Mouse (Mus musculus) adrenal gland, adult 8-10 months (tissue): ENCODE results near the gene Gpr180. TPM values are rescaled to one million over a fixed set of nuclear protein-coding genes. Genes with fewer than 3 reads are reported as not detected.
"Not testable (repeated sequence)": the region's sequence is repeated elsewhere in the genome, so short reads cannot be mapped to it uniquely, and the experiment has no call there.

Source experiments
- DNase-seq: peaks from one replicate; pipeline ENCODE4 v3.0.0; 2022
- total RNA-seq, 4 experiments: library from RNA; stranded (reverse); gene quantifications; 2 replicates each; pipeline ENCODE4 v1.2.4; 2022

Gene Gpr180
- total RNA-seq, 4 experiments from 2014 or later: 29.0 to 32.3 (median 31.5) TPM

GRCm38 (mm10) chr14:118152294-118152651 is 15.3 kb downstream of the Gpr180 start:
- DNase-seq: no peak

GRCm38 (mm10) chr14:118156056-118156455 is 19.1 kb downstream of the Gpr180 start:
- DNase-seq: not testable (repeated sequence)

DNA sequence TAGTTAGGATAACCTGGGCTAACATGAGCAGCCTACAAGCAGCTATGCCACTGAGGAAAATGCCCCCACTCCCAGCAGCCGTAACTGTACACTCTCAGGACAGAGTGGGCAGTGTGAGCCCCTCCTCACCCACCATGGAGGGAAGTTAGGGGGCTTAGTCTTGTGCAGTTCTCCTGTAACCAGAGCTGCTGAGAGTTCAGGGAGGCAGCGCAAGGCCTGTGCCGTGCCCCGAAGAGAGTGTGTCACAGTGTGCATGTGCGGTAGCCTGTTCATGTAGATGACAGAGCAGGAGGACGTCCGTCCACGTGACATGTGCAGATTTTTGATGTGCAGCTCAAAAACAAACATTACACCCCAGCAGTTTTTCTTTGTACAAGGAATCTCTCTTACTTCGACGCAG is 19.8 kb downstream of the Gpr180 start:
- no peak for DNase-seq

DNA sequence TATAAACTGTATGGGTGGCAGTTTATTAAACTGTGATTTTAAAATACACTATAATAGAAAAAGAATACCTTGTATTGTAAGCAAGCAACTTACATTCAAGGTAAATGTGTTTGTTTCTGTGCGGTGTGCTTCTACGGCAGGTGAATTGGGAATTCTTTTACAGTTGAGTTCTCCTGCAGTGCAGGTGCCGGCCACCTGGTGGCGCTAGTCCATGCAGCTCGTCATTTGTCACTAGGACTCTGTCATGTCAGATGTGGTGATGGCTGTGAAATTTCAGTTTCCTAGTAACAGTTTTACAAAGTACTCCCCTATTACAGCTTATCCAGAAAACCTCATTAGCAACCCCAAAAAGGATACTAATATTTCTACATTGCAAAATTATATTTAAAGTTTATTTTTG is 20.2 kb downstream of the Gpr180 start:
- DNase-seq: no peak

DNA sequence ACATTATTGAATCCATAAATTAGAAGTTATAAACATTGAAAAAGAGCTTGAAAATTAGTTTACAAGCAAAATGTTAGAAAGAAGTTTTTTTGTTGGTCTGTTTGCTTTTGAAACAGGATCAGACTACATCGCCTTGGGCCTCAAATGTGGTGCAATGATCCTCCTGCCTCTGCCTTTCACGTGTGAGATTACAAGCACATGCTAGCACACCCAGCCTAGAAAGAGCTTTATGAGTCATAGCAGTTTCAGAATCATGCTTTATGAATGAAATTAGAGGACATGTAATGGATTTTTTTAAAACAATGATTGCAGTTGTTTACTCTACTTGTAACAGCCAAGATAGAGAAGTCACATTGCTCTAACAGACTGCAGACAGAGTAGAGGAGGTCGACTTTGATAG is 24.8 kb downstream of the Gpr180 start:
- DNase-seq: no peak

- no peak for DNase-seq
Observed at GRCm38 (mm10) chr14:118162640-118163039, 25.7 kb downstream of the Gpr180 start.

- DNase-seq: no peak
Observed at GRCm38 (mm10) chr14:118168776-118169175, 31.8 kb downstream of the Gpr180 start.

DNA sequence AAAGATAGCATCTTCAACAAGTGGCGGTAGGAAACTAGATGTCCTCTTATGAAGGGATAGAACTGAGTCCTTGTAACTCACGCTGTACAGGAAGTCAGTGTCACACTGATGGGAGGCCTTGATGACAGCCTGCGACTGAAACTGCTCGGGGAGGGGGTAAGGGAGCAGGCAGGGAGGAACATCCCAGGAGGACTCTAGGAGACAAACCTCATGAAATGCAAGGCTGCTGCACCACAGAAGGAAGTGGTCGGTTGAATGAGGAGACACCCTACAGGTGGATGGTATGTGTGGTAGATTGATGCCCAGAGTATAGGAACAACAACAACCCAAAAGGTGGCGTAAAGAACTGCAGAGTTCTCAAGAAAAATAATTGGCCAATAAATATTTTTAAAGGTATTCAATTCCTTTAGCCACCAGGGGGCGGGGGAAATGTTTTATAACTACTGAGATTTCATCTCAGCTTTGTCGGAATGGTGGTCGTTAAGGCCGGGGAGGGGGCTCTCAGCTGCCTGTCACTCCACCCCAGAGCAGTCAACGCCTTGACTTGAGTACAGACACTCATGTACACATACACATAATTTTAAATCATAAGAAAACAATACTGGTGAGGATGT is 36.7 kb downstream of the Gpr180 start:
- DNase-seq: no peak

GRCm38 (mm10) chr14:118175071-118175693 is 38.2 kb downstream of the Gpr180 start:
- no peak for DNase-seq

DNA sequence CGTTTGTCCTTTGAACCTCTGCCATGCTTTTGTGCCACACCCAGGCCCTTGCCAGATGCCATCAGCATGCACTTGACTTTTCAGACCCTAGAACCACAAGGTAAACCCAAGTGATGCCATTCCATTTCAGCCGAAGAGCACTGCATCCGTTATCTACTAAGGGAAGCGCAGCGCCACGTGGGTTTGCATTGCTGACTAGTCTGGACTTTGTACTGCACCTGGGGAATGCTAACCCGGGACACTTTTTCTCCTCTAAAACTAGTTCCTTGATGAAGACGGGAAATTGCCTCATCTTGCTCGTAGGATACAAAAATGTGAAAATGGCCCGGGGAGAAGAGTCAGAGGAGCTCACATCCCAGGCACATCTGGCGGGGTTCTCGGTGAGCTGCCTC is 38.7 kb downstream of the Gpr180 start:
- no peak for DNase-seq

GRCm38 (mm10) chr14:118179251-118179650 is 42.3 kb downstream of the Gpr180 start:
- DNase-seq: no peak

GRCm38 (mm10) chr14:118179701-118180100 is 42.7 kb downstream of the Gpr180 start:
- DNase-seq: no peak

- peak; percentile 26 for DNase-seq
Observed at GRCm38 (mm10) chr14:118180117-118180557, 43.2 kb downstream of the Gpr180 start.

DNA sequence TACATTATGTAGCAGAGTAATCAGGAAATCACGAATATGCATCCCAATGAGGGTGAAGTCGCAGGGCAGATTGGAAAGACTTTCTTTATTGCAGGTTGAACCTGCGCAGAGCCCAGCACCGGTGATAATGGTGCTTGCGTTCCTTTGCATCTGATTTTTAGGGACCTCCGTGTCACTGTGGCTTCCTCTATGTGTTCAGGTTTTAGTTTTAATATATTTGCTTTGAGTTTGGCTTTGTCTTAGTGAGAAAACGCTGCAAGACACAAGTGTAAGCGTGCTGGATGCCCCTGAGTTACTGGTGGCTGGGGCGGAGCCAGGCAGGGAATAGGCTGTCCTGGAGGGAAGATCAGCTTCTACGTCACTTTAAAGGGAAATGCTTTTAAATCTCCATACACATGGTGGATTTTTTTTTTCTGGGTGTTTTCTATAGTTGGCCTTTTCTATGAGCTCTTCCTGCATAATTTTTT is 43.8 kb downstream of the Gpr180 start:
- no peak for DNase-seq

DNA sequence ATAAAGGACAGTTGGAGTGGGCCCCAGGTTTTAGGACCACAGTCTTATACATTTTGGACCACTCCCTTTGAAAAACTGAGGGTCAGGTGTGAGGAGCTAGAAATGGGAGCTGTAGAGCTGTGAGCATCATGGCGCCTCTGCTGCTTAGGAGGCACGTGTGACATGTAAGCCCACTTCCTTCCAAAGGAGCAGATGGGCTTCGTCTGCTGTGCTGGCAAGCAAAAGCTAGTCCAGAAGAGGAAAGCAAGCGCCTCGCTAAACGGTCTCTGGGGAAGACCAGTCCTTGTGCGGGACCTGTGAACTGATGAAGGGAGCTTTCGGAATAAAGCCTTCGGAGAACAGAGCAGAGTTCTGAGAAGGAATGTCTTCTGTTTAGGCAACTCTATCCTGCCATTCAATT is 54.5 kb downstream of the Gpr180 start:
- DNase-seq: no peak

DNA sequence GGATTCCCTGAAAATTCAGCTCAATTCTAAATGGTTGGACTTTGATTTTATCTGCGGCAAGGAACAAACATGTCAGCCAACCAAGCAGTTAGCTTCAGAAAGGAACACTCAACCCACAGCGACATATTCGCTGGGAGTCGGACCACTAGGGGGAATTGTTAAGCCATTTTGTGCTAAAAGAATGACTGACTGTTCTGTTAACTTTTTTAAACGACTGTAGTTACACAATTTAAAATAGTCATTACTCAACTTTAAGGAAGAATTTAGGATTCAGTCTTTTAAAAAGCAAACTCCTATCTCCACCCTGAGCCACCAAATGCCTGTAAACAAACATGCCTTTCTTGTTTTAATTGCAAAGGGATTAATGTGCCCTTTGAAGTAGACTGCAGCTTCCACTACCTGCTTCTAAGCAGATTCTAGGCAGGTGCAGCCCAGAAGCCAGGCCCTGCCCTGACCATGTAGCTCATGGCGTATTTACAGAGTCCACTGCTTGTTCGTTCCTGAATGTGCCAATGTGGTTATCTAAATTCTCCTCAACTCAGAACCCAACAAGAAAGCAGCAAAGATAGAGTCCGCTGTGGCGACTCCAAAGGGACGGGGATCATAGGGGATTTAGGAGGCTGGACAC is 56.2 kb downstream of the Gpr180 start:
- no peak for DNase-seq

DNA sequence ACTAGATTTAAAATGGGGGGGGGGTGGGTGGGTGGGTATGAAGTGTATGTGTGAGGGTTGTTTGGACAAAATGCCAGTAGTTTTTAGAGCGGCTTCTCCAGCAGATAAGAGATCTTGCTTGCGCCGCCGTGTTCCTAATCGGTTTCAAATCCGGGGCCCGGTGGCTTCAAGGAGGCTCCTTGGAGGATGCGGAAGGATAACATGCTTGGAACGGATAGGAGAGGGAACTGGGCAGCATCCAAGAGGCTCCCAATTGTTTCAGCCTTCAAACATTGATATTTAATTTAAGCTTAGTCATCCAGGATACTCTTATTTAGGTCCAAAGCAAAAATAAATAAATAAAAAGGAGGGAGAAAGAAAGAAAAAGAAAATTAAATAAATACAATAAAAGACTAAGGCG is 56.7 kb downstream of the Gpr180 start:
- no peak for DNase-seq

- no peak for DNase-seq
Observed at GRCm38 (mm10) chr14:118194219-118194914, 57.4 kb downstream of the Gpr180 start.

GRCm38 (mm10) chr14:118197063-118197462 is 60.1 kb downstream of the Gpr180 start:
- no peak for DNase-seq

DNA sequence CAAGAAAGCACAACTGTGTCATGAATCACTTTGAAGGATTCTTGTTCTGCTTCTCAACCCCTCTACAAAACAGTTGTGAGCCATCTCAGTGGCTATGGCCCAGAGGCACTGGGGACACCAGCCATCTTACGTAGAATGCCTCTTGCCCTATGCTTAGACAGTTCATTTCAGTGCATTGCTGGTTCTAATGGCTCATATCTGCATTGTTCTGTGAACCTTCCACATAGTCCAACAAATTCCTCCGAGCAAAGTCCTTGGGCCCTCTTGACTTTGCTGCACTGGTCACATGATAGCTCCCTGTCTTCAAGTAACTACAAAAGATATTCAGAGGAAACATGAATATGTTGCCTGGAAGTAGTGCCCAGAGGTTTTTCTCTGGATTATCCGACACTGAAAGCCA is 63.8 kb downstream of the Gpr180 start:
- DNase-seq: no peak

DNA sequence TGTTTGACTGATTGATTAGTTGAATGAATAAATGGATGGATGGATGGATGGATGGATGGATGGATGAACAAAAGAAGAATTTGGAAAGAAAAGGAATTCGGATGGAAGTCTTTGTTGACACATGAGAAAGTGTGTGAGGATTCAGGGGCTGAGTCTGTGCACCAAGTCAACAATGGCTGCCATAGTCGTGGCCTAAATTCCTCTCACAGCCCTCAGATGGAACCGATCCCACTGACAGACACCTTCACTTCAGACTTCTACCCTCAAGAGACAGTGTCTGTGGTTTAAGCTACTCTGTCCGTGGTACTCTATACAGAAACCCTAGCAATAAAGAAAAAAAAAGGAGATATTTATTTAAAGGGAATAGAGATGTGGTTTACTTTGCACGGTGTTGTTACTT is 65.0 kb downstream of the Gpr180 start:
- no peak for DNase-seq

DNA sequence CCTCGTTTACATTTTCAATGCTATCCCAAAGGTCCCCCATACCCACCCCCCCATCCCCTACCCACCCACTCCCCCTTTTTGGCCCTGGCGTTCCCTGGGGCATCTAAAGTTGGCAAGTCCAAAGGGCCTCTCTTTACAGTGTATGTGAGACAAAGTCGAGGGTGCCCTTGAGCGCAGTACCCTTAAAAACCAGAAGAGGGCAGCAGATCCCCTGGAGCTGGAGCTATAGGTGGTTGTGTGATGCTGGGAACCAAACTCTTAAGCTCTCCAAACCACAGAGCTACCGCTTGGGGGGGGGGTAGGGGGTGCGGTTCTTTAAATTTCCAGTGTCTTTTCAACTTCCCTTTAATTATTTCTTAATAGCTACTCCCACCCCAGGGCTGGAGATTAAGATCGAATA is 66.1 kb downstream of the Gpr180 start:
- no peak for DNase-seq

DNA sequence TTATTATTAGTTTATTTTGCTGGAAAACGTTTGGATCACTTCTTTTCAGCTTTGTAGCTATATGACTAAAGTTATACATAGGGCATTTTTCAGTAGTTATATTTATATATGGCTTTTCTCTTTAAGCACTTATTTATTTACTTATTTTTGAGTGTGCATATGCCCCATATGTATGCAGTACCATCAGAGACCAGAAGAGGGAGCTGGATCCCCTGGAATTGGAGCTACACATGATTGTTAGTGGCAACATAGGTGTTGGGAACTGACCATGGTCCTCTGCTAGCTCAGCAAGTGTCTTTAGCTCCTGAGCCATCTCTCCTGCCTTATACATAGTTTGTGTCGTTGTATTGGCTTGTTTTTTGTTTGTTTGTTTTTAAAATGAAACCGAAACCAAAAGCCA is 70.4 kb downstream of the Gpr180 start:
- no peak for DNase-seq
